Mouse (Mus musculus): ENCODE data around the gene Crkl.

Crkl gene

DNA sequence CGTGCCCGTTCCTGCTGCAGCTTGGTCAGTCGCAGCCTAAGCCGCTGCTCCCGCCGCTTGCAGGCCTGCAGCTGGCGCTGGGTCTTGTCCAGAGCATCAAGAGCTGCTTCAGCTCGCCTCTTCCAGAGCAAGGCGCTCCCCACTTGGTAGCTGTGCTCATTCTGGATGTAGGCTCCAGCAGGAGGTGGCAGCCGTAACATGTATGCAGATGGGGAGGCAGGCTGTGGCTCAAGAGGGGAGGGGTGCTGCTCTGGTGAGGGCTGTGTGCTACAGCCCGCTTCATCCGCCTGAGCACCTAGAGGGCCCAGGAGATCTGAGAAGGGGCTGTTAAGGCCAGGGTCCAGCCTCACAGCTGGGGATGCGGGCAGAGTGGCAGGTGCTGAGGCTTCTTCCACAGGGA is 76.5 kb downstream of the Crkl start:
- DNase-seq (ENCODE audit: low spot score in 2 of 2), result no peak

DNA sequence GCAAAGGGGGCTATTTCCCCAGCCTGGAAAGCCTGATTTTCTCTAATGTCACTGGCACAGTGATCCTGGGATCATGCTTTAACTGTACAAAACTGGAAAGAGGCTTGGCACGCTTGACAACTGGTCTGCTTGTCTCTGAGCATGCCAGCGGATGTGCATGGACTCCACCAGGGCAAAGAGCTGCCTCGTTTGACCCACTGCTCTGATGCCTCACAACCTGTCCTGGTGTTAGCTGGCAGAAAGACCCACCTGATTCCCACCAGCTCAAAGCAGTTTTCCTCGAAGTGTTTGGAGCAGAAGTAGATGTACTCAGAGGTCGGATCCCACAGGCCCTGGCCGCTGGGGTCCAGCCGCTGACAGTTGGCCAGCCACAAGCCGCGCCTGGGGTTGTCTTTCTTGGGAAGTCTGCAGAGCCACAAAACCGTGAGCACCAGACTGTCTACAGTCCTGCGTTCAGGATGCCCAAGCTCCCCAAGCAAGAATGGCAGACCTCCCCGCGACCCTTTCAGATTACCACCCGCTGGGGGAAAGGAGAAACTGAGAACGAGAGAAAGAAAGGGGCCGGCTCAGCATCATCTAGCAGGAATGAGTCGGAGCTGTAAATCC is 78.3 kb downstream of the Crkl start:
- no peak for DNase-seq (ENCODE audit: low spot score in 2 of 2)

DNA sequence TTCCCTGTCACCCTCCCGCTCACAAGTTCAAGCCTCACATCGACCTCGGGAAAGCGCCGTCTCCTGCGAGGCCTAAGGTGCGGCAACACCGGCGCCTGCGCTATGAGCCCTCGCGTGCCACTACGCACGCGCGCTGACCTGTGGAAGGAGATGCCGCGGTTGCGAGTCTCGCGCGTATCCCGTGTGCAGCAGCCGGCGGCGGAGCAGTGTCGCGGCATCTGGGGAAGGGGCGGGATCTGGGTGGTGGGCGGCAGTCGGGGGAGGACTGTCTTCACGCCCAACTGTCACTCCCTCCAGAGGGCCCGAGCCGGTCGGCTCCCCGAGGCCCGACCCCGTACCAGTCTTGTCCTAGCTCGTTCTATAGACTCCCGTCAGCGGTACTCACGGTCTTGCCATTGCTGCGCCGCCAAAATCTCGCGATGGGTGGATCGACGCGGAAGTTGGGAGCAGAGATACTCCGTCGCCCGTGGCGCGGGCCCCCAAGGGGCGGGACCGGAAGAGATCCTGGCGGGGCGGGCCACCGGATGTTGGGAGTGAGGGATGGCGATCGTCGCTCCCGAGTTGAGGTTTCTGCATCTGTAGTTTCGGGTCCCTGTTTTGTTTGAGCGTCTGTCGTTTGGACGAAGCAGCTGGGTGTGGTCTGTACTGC is 79.0 kb downstream of the Crkl start, which contains the start of gene Thap7:
TSS of gene Thap7 (minus strand) at position 497 of the 649 bp plus-strand sequence.
- DNase-seq (ENCODE audit: low spot score in 2 of 2), result peak; percentile 93 to 95

DNA sequence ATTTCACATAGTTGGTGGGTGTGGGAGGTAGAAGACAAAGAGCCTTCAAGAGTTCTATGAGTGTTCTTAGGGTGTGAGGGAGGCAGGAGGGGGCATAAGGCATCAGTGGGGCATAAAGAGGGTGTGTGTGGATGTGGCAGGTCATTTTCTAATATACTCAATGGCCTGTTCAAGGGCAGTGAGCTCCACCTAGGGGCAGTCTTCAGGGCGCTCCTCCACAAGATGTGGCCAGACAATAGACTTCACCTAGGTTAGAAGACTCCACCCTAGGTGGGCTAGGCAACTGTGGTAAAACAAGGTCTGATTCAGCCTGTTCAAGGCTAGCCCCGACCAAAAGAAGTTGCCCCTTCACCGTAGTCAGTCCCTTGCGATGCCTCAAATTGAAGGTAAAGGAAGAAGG is 80.5 kb downstream of the Crkl start:
- DNase-seq (ENCODE audit: low spot score in 2 of 2), result no peak

DNA sequence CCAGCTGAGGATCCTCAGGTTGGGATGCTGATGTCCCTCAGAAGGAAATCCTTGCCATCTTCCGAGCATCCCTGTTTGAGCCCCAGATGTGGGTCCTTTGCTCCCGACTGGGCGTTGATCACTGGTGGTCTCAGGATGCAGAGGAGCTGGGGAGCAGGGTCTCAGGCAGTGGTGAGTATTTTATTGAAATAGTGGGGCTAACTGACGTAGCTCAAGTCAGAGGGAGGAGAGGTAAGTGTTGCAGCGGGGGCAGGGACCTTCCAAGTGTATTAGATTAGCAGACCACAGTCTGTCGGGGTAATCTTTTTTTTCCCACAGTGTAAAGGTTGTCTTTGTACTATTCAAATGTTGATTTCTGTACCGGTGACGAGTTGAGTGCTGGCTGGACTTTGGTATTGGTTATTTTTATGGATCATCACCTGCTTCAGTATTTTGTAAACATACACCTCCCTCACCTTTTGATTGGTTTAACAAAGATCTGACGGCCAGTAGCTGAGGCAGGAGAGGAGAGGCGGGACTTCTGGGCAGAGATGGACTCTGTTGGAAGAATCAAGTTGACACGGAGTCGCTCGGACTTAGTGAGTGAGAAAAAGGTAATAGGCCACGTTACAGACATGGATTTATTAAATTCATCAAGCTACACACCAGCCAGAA is 81.0 kb downstream of the Crkl start:
- no peak for DNase-seq (ENCODE audit: low spot score in 2 of 2)

DNA sequence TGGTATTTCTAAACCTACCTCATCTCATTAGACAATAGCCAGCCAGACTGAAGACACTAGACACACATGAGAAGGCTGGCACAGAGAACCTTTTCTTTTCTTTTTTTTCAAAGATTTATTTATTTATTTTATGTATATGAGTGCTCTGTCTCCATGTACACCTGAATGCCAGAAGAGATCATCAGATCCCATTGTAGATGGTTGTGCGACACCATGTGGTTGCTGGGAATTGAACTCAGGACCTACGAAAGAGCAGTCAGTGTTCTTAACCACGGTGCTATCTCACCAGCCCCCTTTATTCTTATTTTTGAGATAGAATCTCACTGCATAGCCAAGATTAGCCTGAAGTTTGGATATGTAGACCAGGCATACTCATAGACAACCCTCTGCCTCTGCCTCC is 84.8 kb downstream of the Crkl start:
- no peak for DNase-seq (ENCODE audit: low spot score in 2 of 2)

All from frontal cortex, postnatal 10 days (tissue).